Mouse (Mus musculus): ENCODE data around the gene Hoxb13. TPM values are rescaled to one million over a fixed set of nuclear protein-coding genes. Genes with fewer than 3 reads are reported as not detected.

Hoxb13 gene
- total RNA-seq (2021), result not detected

DNA sequence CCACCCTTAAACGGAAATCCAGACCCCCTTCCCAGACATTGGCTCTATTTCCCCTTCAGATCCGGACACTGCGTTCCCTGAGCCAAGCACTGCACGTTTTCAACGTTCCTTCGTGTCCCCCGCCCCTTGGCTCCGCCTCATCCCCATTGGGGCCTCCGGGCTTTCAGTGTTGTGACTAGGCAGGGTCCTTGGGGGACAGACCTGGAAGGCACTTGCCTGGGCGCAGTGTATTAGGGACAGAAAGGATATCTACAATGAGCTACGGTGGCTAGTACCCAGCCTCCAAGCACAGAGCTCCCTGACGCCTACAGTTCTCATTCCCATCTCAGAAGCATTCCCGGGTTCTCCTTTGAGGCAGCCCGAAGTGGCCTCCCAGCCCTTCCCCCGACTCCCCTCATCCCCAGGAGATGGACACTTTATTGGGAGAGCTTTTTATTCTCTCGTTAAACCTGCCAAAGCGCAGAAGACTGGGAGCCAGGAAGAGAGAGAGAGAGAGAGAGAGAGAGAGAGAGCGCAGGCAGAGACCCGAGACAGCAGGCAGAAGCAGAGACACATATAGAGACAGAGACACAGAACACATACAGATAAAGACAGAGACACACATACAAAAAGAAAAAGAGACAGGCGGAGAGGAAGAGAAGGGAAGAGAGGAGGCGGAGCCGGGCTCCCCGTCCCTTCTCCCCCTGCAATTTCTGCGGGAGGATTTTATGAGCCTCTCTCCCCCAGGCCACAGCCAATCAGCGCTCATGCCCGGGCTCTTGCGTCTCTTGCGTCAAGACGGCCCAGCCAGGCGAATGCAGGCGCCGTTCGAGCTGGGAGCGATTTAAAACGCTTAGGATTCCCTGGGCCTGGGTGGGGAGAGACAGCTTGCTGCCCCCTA is at the start of gene Hoxb13:
Gene Hoxb13 (plus strand): TSS at position 796 of the 880 bp plus-strand sequence.
- DNase-seq (ENCODE audit: extremely low spot score in 1 of 2, low spot score in 1 of 2), result no peak

DNA sequence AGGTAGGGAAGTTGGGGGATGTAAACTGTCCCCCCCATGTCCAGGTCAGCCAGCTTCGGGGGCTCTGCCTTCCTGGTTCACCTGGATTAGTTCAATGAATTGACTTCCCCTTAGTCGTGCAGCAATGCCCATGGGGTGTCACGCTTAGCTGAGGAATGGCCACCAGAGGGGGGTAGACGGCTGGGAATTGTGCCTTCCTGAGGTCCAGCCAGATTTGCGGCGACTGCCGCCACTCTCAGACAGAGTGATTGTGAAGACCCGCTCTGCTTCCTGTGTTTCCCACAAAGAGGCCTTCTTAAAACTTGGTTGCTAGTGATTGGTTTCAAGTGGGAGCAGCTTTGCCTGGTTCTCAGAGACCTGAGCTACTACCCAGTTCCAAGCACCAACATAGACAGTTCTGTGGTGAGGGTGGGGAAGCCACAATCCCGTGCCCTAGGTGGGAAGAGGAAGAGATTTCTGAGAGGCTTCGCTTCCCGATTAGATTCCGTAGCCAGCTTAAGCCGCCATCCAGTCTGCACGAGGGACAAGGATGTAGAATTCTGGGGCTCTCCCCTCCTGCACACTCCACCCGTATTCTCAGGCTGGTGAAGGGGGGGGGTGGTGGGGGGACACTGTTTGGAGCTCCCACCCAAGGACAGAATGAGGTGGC is 48.4 kb upstream of the Hoxb13 start:
- DNase-seq (ENCODE audit: extremely low spot score in 1 of 2, low spot score in 1 of 2), result peak; percentile 43 to 76

DNA sequence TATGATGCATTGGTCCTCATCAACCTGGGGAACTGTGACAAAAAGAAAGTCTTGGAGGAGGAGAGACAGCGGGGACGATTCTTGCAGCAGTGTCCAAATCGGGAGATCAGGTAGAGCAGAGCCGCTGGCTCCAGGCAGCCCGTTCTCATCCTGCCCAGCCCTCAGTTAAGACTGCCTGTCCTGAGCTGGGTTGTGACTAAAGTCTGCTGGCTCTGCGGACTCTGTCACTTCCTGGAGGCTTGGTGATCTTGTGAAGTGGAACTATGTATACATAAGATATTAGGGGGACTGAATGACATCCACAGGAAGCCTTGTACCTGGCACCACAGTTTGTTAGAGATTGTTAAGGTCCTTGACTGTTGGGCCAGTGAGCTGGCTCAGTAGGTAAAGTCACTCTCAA is 46.6 kb upstream of the Hoxb13 start:
- no peak for DNase-seq (ENCODE audit: extremely low spot score in 1 of 2, low spot score in 1 of 2)

DNA sequence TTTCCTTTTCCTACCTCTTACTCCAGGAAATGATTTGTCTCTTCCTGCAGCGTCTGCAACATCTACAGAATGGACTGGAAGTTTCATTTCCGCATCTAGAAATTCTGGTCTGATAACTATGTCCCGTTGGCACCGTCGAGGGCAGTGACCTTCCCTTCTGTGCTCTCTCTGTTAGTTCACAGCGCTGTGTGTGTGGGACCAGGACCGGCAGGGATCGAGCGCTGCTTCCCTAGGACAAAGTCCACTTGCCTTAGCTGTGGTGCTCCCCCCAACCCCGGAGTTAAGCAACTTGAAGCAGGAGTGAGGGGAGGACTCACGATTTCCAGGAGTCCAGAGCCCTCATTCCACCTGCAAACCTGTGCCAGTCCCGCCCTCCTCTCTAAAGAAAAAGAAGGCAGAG is 29.3 kb upstream of the Hoxb13 start:
- DNase-seq (ENCODE audit: extremely low spot score in 1 of 2, low spot score in 1 of 2), result no peak

DNA sequence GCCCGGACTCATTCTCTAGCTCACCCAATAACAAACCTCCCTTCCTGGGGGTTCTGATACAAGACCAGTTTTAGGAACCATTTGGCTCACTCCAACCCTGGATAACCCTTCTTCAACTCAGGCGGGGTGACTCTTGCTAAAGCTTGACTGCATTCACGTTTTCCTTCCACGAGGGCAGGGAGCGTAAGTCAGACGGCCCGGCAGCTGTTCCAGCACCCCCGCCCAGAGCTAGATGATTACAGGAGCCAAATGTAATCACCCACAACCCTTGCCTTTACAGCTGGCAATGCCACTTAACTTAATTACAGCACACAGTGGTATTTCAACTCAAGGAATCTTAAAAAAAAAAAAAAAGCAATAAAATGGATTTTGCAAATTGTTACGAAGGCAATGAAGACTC is 26.0 kb upstream of the Hoxb13 start:
- DNase-seq (ENCODE audit: extremely low spot score in 1 of 2, low spot score in 1 of 2), result no peak

DNA sequence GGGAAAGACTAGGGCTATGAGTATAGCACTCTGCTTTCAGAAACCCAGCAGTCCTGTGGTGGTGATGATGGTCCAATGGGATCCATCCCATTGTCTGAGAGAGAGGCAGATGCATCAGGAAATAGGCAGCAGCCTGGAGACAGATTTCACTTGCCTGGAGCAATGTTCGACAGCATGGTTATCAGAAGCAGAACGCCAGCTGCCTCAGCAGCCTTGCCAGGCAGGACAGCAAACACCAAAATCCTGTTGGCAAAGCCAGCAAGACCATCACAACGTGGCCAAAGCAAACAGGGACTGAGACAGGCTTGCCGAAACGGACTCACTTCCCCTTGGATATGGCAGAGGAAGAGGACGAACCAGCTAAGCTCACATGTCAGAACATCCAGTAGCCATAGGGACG is 25.1 kb upstream of the Hoxb13 start:
- no peak for DNase-seq (ENCODE audit: extremely low spot score in 1 of 2, low spot score in 1 of 2)

DNA sequence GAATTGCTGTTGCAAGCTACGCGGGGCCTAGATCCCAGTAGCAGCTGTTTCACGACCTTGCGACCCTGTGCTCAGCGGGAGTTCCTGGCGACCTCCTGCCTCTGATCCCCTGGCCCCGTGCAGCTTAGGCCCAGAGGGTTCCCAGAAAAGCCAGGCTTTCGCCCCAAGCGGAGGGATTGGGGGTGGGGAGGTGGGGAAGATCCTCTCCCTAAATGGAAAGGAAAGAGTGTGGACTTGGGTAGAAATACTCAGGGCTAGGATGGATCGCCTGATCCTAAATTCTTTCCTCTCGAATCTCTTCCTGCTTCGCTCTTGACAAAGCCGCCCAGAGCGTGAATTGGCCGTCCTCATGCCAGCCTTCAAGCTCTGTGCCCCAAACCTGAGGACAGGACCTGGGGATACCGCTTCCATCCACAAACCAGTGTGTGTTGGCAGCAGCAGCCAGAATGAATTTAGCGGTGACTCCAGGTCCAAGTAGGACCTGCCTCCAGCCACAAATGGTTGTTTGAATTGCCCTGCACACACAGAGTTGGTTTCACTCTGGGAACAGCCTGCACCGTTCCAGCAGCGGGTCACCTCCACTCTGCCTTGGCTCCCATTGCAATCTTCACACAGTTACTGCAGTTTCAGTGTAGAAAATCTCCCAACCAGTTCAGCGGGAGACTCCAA is 23.3 kb upstream of the Hoxb13 start:
- DNase-seq (ENCODE audit: extremely low spot score in 1 of 2, low spot score in 1 of 2), result no peak

DNA sequence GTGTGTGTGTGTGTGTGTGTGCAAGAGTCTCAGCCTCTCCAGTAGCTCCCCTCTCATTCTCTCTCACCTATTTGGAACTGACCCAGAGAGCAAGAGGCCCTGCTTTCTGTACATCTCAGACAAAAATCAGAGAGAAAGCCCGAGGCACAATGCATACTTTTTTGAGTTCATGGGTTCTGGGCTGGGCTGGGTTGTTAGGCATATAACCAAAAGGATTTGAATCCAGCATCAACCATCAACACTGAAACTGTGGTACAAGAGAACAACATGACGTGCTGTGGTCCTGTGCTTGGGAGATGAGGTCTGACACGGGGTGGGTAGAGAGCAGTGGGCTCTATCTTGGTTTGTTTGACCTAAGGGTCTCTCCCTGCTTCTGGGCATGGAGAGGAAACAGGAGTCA is 22.5 kb upstream of the Hoxb13 start:
- no peak for DNase-seq (ENCODE audit: extremely low spot score in 1 of 2, low spot score in 1 of 2)

DNA sequence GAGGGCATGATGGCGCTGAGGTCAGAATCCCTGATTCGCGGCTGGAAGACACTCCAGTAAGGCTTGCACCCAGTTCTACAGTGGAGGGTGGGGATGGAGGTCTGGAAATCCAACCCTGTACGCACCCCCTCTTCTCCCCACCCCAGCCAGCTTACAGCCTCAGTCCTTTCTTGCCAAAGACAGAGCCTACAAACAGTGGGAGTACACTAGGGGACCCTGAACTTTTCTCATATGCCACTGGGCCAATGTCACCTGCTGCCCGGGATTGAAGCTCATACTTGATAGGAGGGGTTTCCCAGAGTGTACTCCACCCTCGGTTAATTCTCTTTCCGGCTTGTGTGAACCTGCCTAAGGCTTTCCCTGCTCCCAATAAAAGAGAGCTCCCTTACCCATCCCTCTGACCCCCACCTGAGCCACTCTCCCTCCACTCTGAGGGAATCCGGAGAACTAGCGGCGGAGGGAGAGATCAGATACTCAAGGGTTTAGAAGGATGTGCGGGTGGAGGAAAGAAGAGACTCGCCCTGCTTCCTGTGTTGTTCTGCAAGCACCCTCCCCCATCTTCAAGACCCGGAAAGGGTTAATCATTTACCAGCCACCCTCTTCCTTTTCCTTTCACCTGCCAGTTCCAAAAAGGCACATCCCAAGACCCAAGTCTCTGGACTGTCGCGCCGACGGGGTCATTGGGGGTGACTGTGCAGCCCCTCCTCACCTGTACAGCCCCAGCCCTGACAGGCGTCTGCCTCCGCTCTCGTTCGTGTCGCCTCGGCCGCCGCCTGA is 21.4 kb upstream of the Hoxb13 start:
- no peak for DNase-seq (ENCODE audit: extremely low spot score in 1 of 2, low spot score in 1 of 2)

DNA sequence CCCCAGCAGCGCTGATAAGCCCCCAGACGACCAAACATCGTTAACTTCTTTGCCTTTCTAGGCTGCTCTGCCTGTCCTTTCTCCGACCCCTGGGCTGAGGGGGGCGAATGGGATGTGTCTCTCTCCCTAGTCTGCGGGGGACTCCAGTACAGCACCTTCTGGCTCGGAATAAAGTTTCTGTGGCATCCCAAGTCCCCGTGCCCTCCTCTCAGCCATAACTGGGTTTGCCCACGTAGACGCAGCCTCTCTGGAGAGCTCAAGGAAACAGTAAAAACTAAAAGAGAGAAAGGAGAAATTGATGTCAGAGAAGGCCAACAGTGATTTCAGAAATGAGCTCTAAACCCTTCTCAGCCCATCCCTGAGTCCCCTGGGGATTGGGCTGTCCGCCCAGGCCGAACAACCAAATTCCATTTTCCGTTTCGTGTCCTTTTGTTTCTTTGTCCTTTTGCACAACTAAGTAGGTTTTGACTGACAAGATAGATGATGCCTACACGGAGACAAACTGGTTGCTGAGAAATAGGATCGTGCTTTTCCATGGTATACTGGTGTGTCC is 20.8 kb upstream of the Hoxb13 start:
- DNase-seq (ENCODE audit: extremely low spot score in 1 of 2, low spot score in 1 of 2), result no peak

DNA sequence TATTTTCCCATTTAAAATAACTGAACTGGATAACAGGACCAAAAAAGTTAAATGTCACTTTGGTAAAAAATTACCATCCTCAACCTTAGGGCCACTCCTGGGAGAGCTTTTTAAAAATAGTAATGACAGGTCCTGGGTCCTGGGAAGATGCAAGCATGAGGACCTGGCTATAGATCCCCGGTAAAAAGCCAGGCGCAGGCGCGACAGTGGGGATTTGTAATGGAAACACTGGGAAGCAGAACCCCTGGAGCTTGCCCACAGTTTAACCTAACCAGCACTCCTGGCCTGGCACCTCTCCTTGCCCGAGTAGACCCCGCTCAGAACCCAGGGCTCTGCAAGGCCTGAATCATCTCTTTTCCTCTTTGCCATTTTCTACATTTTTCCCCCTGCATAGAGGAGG is 19.2 kb upstream of the Hoxb13 start:
- no peak for DNase-seq (ENCODE audit: extremely low spot score in 1 of 2, low spot score in 1 of 2)

DNA sequence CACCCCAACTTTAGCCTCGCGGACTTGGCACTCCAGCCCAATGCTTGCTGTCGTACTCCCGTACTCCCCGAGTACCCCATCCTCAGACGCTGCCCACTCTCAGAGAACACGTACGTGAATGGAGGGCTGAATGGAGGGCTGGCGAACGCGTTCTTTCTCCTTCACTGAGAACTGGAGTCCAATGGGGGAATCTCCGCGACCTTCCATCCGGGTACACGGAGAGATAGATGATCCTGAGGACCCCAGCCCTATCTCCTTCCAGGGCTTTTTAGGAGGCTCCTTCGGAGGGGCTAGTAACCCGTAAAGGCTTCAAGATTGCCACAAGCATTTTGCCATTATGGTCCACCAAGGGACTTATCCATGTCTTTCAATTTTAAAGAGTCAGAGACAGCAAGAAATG is 18.6 kb upstream of the Hoxb13 start:
- DNase-seq (ENCODE audit: extremely low spot score in 1 of 2, low spot score in 1 of 2), result no peak

DNA sequence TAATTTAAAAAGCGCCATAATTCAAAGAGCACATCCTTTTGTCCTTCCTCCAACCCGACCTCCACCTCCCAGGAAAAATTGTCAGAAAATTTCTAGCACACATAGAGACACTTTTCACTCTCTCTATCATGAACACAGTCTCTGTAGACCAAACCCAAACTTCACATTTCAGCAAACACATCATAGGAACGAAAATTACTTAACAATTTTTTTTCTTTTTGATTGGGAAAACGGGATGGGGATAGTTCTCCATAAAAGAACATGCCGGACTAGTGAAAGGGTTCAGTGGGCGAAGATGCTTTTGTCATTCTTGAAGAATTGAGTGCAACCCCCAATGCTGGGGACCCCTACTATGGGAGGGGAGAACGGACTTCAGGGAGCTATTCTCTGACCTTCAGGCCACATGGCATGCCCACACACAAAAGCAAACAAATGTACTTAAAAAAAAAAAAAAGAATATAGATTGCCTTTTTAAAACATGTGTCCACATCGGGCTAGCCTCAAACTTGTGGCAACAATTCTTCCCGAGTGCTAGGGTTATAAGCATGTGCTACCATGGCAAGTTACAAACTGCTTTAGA is 18.1 kb upstream of the Hoxb13 start:
- no peak for DNase-seq (ENCODE audit: extremely low spot score in 1 of 2, low spot score in 1 of 2)

DNA sequence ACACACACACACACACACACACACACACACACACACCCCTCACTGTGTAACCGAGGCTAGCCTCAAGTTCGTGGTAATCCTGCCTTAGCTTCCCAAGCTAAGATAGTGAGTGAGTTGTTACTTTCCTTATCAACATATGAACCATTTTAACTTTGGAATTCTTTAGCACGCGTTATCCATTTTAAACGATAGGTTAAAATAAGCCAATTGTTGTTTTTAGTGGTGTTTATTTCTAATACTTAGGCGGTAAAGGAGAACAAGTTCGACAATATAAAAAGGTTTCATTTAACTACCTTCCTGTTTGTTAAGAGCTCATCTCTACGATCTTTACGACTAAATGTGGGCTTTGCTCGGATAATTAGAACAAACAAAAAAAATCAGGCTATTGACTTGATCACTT is 17.3 kb upstream of the Hoxb13 start:
- DNase-seq (ENCODE audit: extremely low spot score in 1 of 2, low spot score in 1 of 2), result no peak

DNA sequence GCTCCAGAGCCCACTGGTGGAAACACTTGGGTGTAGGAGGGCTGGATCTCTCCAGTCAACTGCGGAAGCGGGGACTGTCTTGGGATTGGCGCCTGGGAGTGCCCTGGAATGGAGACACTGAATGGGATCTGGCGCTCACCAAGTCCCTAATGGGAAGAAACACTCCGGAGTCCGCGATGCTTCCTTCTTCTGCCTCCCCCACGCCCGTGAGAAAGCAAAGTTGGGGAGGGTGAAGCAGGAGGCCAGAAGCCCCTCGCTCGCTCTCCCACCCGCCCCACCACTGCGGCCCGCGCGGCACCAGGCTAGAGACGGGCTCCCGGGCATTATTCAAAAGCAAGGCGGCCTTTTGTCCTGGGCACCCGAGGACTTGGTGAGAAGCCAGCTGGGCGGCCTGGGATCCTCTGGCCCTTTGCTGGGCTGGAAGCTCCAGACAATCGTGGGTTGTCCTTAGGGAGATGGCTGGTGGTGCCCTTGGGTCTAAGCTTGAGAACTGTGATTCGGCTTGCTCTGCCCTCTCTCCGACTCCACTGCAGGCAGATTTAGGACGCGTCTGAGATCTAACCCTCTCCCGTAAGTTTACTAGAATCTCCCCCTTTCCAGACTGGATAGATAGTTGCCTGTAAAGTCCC is 16.5 kb upstream of the Hoxb13 start:
- DNase-seq (ENCODE audit: extremely low spot score in 1 of 2, low spot score in 1 of 2), result no peak

DNA sequence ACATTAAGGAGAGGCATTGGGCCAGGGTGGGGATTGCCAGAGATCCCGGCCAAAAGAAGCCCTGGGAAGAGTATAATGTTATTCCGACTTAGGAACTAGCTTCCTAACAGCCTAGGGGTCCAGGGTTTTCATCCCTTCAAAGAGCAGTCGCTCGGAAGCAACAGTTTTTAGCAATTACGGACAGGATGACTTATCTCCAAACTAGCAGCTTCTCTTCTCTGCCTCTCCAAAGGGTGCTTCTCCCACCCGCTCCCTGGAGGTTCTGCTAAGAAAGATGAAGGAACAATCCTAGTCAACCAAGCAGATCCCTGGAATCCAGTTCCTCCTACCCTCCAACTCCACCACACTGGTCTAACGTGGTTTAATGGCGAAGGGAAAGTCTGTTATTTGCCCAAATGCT is 15.8 kb upstream of the Hoxb13 start:
- DNase-seq (ENCODE audit: extremely low spot score in 1 of 2, low spot score in 1 of 2), result no peak

DNA sequence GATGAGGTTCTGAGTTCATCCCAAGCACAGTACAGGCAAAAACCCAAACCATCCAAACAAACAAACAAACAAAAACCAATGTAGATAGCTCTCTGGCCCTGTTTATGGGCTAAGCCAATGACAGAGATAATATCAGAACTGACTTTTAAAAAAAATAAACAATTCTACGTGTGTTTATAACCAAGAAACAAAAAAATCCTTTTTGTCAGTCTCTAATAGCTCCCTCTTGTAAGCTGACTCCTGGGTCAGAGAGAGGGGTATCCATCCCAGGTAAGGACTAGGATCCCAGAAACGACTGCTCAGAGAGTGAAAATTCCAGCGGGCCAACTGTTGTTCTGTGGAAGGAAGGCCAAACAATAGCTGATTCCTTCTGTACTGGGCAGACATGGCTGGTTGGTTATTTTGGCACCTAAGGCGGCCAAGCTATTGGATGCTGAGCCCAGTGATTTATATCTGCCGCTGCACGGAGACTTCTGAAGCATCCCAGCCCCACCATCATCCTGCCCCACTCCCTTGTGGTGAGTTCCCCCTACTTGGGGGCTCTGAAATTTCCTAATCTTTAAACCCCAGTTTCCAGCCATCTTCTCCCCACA is 15.1 kb upstream of the Hoxb13 start:
- no peak for DNase-seq (ENCODE audit: extremely low spot score in 1 of 2, low spot score in 1 of 2)

DNA sequence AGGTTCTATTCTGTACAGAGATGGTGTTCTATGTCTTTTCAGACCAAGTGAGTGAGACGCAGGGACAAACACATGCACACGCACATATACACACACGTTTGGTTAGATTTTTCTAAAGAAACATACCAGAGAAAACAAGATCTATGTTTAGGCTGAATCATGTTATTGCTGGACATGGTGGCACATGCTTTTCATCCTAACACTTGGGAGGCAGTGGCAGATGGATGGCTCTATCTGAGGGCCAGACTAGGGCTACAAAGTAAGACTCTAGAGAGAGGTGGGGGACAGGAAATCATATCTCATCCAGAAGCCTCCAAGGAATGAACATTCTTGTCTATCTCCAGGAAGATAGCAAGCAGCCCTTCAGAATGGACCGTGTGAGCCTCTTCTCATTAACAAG is 13.1 kb upstream of the Hoxb13 start:
- DNase-seq (ENCODE audit: extremely low spot score in 1 of 2, low spot score in 1 of 2), result no peak

DNA sequence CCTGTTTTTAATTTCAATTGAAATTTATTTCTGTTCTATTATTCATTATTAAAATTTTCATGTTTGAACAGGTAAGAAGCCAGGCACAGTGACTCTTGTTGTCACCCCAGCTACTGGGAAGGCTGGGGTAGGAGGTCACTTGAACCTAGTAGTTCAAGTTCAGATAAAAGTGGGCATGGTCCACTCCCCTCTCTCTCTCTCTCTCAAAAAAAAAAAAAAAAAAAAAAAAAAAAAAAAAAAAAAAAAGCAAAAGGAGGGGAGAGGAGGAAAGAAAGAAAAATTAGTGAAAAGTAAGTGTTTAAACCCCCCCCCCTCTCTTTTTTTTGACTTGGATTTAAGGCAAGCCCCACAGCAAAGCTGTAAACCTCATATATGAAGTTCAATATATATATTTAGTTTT is 9.9 kb upstream of the Hoxb13 start:
- DNase-seq (ENCODE audit: extremely low spot score in 1 of 2, low spot score in 1 of 2), result no peak

All from layer of hippocampus, postnatal 25 days (tissue).